Mouse (Mus musculus) bone marrow macrophage, adult 2 months (primary cell): Measurements from ENCODE around the gene Apeh.

Experiments
- CTCF ChIP-seq: IDR thresholded peaks from 2 replicates; pipeline ENCODE4 v1.5.1; 2012; ENCODE audit warnings: low read depth, mild to moderate bottlenecking, low read length, moderate library complexity
- POLR2A ChIP-seq: IDR thresholded peaks from 2 replicates; pipeline ENCODE4 v1.6.1; 2012; ENCODE audit warnings: mild to moderate bottlenecking, low read depth, low read length, borderline replicate concordance

DNA sequence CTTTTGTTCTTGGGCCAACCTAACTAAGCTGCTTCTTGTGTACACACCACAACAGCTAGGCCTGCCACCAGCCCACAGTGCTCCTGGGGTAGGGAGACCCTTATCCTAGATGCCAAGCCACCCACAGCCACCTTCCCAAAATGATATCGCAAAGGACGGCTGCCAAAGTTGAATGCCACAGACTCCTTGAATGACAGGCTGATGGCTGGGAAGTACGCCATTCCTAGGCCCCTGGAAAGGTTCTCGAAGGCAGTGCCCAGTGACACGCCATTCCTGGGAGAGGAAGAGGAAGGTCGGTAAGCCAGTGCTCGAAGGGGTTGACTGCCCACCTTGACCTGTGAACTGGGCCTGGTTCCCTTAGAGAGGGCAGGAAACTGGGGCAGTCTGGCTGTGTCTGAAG is 24.9 kb downstream of the Apeh start:
- TF ChIP-seq POLR2A, result no peak
- no peak for TF ChIP-seq CTCF
